Mouse (Mus musculus) hindbrain, embryonic 11.5 days (tissue): ENCODE measurements around the gene Ccdc124. TPM values are rescaled to one million over a fixed set of nuclear protein-coding genes. Genes with fewer than 3 reads are reported as not detected.

ENCODE experiments used
- ATAC-seq: fragments of 200-750 bp; cut with Nextera tagmentation; 2 replicates; pipeline ENCODE4 v1.8.0; 2017; ENCODE audit warnings: mild to moderate bottlenecking, moderate TSS enrichment, moderate library complexity; ENCODE audit not compliant: low FRiP score
- DNase-seq: peaks from one replicate; pipeline ENCODE4 v3.0.0-alpha.2; 2015; ENCODE audit warnings: low spot score
- H3K27ac ChIP-seq: fragments of 300-500 bp; sonication (generic); 2 replicates; pipeline ENCODE4 v1.5.1; 2014; ENCODE audit warnings: mild to moderate bottlenecking, low read depth, low read length
- H3K27me3 ChIP-seq: fragments of 300-500 bp; sonication (generic); 2 replicates; pipeline ENCODE4 v1.6.1; 2014; ENCODE audit warnings: mild to moderate bottlenecking, low read length, moderate library complexity, mixed read lengths; ENCODE audit not compliant: control insufficient read depth, insufficient read depth
- H3K36me3 ChIP-seq: fragments of 300-500 bp; sonication (generic); 2 replicates; pipeline ENCODE4 v1.6.1; 2014; ENCODE audit warnings: mild to moderate bottlenecking, low read length, moderate library complexity, mixed read lengths; ENCODE audit not compliant: control insufficient read depth, insufficient read depth
- H3K4me1 ChIP-seq: fragments of 300-500 bp; sonication (generic); replicated peaks from 2 replicates; pipeline ENCODE4 v1.6.1; 2014; ENCODE audit warnings: low read length, mixed read lengths; ENCODE audit not compliant: control insufficient read depth, insufficient read depth
- H3K4me2 ChIP-seq: fragments of 300-500 bp; sonication (generic); replicated peaks from 2 replicates; pipeline ENCODE4 v1.6.1; 2014; ENCODE audit warnings: mild to moderate bottlenecking, low read depth, low read length
- H3K4me3 ChIP-seq: fragments of 300-500 bp; sonication (generic); 2 replicates; pipeline ENCODE4 v1.5.1; 2014; ENCODE audit warnings: low read depth, low read length
- H3K9ac ChIP-seq: fragments of 300-500 bp; sonication (generic); 2 replicates; pipeline ENCODE4 v1.6.1; 2014; ENCODE audit warnings: low read depth, low read length
- H3K9me3 ChIP-seq: fragments of 300-500 bp; sonication (generic); 2 replicates; pipeline ENCODE4 v1.6.1; 2016; ENCODE audit warnings: low read length; ENCODE audit not compliant: control insufficient read depth
- WGBS: fragments of 180-500 bp; shearing (Covaris S2); extraction: QIAGEN DNeasy Blood & Tissue Kit; methylation state at CpG from one replicate; pipeline ENCODE4 v1.1.7; 2014; 5-methylcytosine and 5-hydroxymethylcytosine counted together
- polyA plus RNA-seq: library from polyadenylated mRNA; unstranded; fragments of >200 nt; fragmentation: Nextera tagmentation; extraction: Ambion mirVana; gene quantifications from 2 replicates; pipeline ENCODE4 v1.2.1, GENCODE M21; 2014

The Ccdc124 gene
- polyA plus RNA-seq, 1 experiment from 2014 or later = 173 TPM

GRCm38 (mm10) chr8:70869199-70869571 is 4.5 kb downstream of the Ccdc124 start:
- Histone ChIP-seq H3K4me2 (no peak overlapping the region), H3K9me3 (no peaks in the 10 kb centered on the region), H3K36me3 (no peaks in the 10 kb centered on the region), H3K27ac (peak overlapping the region; percentile 61), H3K27me3 (no peaks in the 10 kb centered on the region), H3K9ac (peak overlapping the region; percentile 36; the same call in 1 of the 2 replicates), H3K4me1 (peaks cover 22% of the 10 kb centered on the region), H3K4me3 (peak overlapping the region; percentile 6; the same call in 1 of the 2 replicates)
- ATAC-seq = no peak
- 43% methylated on average over 5 of the region's 5 CpGs for WGBS
- no peak for DNase-seq

- Histone ChIP-seq H3K27ac (peak overlapping the region; percentile 61), H3K36me3 (no peaks in the 10 kb centered on the region), H3K4me1 (peaks cover 24% of the 10 kb centered on the region), H3K9ac (peak overlapping the region; percentile 36; the same call in 1 of the 2 replicates), H3K9me3 (no peaks in the 10 kb centered on the region), H3K4me2 (peak overlapping the region; percentile 23; the same call in 1 of the 2 replicates), H3K27me3 (no peaks in the 10 kb centered on the region), H3K4me3 (peak overlapping the region; percentile 6; the same call in 1 of the 2 replicates)
- ATAC-seq (no peak), DNase-seq (peak; percentile 60)
- WGBS = 14% methylated on average over 40 of the region's 40 CpGs
Measured at GRCm38 (mm10) chr8:70868559-70869198, 5.1 kb downstream of the Ccdc124 start.

GRCm38 (mm10) chr8:70866566-70866965 is 7.2 kb downstream of the Ccdc124 start:
- no peaks in the 10 kb centered on the region for H3K9me3 ChIP-seq
- 88% methylated on average over 7 of the region's 7 CpGs for WGBS
- ATAC-seq (no peak), DNase-seq (no peak)
- no peaks in the 10 kb centered on the region for H3K36me3 ChIP-seq
- H3K27ac ChIP-seq = peak overlapping the region; percentile 91
- H3K4me1 ChIP-seq = peaks cover 34% of the 10 kb centered on the region
- H3K4me3 ChIP-seq = no peak overlapping the region
- peak overlapping the region; percentile 95; the same call in 1 of the 2 replicates for H3K4me2 ChIP-seq
- H3K27me3 ChIP-seq = 0 out of 2 replicates have a peak, but pooled peaks cover 6% of the 10 kb centered on the region
- no peak overlapping the region; the same call in 1 of the 2 replicates for H3K9ac ChIP-seq

- Histone ChIP-seq H3K27me3 (0 out of 2 replicates have a peak, but pooled peaks cover 8% of the 10 kb centered on the region), H3K4me3 (0 out of 2 replicates have a peak overlapping the region, but pooled peaks have one; percentile 22), H3K4me1 (peaks cover 36% of the 10 kb centered on the region), H3K4me2 (peak overlapping the region; percentile 95), H3K27ac (peak overlapping the region; percentile 91), H3K9me3 (no peaks in the 10 kb centered on the region), H3K9ac (peak overlapping the region; percentile 55), H3K36me3 (no peaks in the 10 kb centered on the region)
- peak; percentile 8 for ATAC-seq
- DNase-seq = no peak
- 8% methylated on average over 12 of the region's 12 CpGs for WGBS
Measured at GRCm38 (mm10) chr8:70866001-70866520, 7.7 kb downstream of the Ccdc124 start.

- peak; percentile 85 for ATAC-seq
- Histone ChIP-seq H3K27ac (peak overlapping the region; percentile 99), H3K4me2 (peak overlapping the region; percentile 95), H3K36me3 (no peaks in the 10 kb centered on the region), H3K4me3 (peak overlapping the region; percentile 60), H3K4me1 (peaks cover 36% of the 10 kb centered on the region), H3K27me3 (0 out of 2 replicates have a peak, but pooled peaks cover 8% of the 10 kb centered on the region), H3K9ac (peak overlapping the region; percentile 74), H3K9me3 (no peaks in the 10 kb centered on the region)
- peak; percentile 100 for DNase-seq
- WGBS = 2% methylated on average over 45 of the region's 46 CpGs
Measured at GRCm38 (mm10) chr8:70865350-70866000, 8.3 kb downstream of the Ccdc124 start.

GRCm38 (mm10) chr8:70864712-70865221 is 9.0 kb downstream of the Ccdc124 start:
- DNase-seq = peak; percentile 76
- peaks cover 34% of the 10 kb centered on the region for H3K4me1 ChIP-seq
- peak; percentile 26 for ATAC-seq
- peak overlapping the region; percentile 95 for H3K4me2 ChIP-seq
- under 1% methylated on average over 24 of the region's 24 CpGs for WGBS
- H3K27ac ChIP-seq = peak overlapping the region; percentile 99
- H3K9me3 ChIP-seq = no peaks in the 10 kb centered on the region
- H3K36me3 ChIP-seq = no peaks in the 10 kb centered on the region
- 0 out of 2 replicates have a peak, but pooled peaks cover 8% of the 10 kb centered on the region for H3K27me3 ChIP-seq
- peak overlapping the region; percentile 60 for H3K4me3 ChIP-seq
- peak overlapping the region; percentile 74 for H3K9ac ChIP-seq

GRCm38 (mm10) chr8:70863956-70864711 is 9.6 kb downstream of the Ccdc124 start:
- ATAC-seq (0 out of 2 replicates have a peak, but pooled peaks have one; percentile 3), DNase-seq (peak; percentile 72)
- Histone ChIP-seq H3K4me1 (peaks cover 34% of the 10 kb centered on the region), H3K27ac (peak overlapping the region; percentile 99), H3K4me3 (peak overlapping the region; percentile 60), H3K9ac (peak overlapping the region; percentile 74), H3K4me2 (peak overlapping the region; percentile 95), H3K36me3 (no peaks in the 10 kb centered on the region), H3K27me3 (0 out of 2 replicates have a peak, but pooled peaks cover 8% of the 10 kb centered on the region), H3K9me3 (no peaks in the 10 kb centered on the region)
- whole genome bisulfite sequencing = 1% methylated on average over 46 of the region's 46 CpGs
